9 mouse cellular contexts compared by ENCODE assay signal in the genomic region with DNA sequence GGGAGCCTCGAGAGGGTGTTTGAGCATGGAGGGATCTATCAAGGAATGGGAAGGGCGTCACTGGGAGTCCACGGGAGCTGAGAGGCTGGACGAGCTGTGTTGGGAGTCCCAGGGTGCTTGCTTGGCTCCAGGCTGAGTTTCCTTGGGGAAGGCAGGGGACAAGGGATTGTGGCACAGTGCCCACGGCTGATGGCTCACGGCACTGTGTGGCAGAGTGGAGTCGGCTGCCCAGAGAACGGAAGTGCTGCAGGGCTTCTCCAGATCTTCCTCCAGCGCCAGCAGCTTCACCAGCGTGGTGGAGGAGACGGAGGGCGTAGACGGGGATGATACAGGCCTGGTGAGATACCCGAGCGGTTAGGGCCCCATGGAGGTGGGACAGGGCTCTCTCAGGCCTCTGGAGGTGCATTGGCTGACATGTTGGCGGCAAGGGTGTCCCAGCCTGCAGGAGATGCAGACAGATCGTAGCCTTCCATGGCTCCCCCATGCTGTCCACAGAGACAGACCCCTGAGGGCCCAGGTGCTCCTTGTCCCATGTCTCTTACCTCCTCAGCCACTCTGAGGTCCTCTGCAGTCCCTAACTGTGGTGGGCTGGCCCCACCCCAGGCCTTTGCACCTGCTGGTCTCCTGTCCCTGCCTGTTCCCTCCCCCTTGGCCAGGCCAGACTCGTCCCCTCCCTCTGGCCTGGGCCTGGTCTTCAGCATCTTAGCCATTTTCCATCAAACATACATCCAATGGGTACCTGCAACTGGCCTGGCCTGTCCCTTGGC.
DNase-seq lines count a peak whose midpoint lies in the region; ATAC-seq lines count a peak whose summit lies in the region.
"Had no signal": no experiment of that assay in that cellular context is flagged by ENCODE, and none has a peak within 500 bp of the region (broad histone marks: within the 10 kb centered on the region; RNA-seq: fewer than 3 reads in every experiment).

No protein-coding gene starts in this region.

- H3K4me3 ChIP-seq in neural tube, embryonic 11.5 days (ENCODE audit: low read depth, low read length) = no peak overlapping the region
- peak overlapping the region; percentile 31 for H3K4me3 ChIP-seq in limb, embryonic 10.5 days
- H3K4me3 ChIP-seq: lung, embryonic 15.5 days had no signal

- no peak for DNase-seq in neural tube, embryonic 11.5 days (ENCODE audit: low spot score)
- DNase-seq in neural tube, embryonic 10.5 days (ENCODE audit: extremely low spot score, low spot score) = no peak
- DNase-seq in cerebellum, postnatal 36 days = peak; percentile 67 to 70
- no peak for DNase-seq in limb, embryonic 10.5 days (ENCODE audit: low spot score)
- peak; percentile 57 for DNase-seq in right cerebral cortex, postnatal 4 days
- no peak for DNase-seq in urinary bladder, adult 18-20 months (ENCODE audit: low spot score in 2 of 2)

- H3K36me3 ChIP-seq in neural tube, embryonic 11.5 days (ENCODE audit: control insufficient read depth, insufficient read depth, low read length) = no peaks in the 10 kb centered on the region
- no peaks in the 10 kb centered on the region for H3K36me3 ChIP-seq in limb, embryonic 10.5 days
- H3K36me3 ChIP-seq: G1E; lung, embryonic 15.5 days had no signal

- WGBS in neural tube, embryonic 11.5 days = 80% methylated on average over 18 of the region's 18 CpGs
- 80% methylated on average over 18 of the region's 18 CpGs for WGBS in limb, embryonic 10.5 days

- peaks cover 18% of the 10 kb centered on the region; the same call in 1 of the 2 replicates for H3K27me3 ChIP-seq in neural tube, embryonic 11.5 days (ENCODE audit: control insufficient read depth, insufficient read depth, low read length)
- H3K27me3 ChIP-seq in limb, embryonic 10.5 days (ENCODE audit: low read depth, poor library complexity, severe bottlenecking) = peaks cover 76% of the 10 kb centered on the region

- no peak overlapping the region for H3K9ac ChIP-seq in neural tube, embryonic 11.5 days (ENCODE audit: low read length)
- H3K9ac ChIP-seq: lung, embryonic 15.5 days had no signal

- H3K4me1 ChIP-seq in neural tube, embryonic 11.5 days (ENCODE audit: control insufficient read depth, insufficient read depth, low read length) = peaks cover 15% of the 10 kb centered on the region
- peaks cover 58% of the 10 kb centered on the region for H3K4me1 ChIP-seq in limb, embryonic 10.5 days

- H3K9me3 ChIP-seq in neural tube, embryonic 11.5 days (ENCODE audit: control insufficient read depth, low read length) = no peaks in the 10 kb centered on the region
- H3K9me3 ChIP-seq in limb, embryonic 10.5 days (replicated peaks) = no peaks in the 10 kb centered on the region
- H3K9me3 ChIP-seq: G1E; lung, embryonic 15.5 days had no signal

- ATAC-seq in neural tube, embryonic 11.5 days (ENCODE audit: insufficient read depth, low FRiP score, low TSS enrichment) = no peak
- ATAC-seq in frontal cortex, adult (ENCODE audit: low TSS enrichment) = no peak

- H3K27ac ChIP-seq in neural tube, embryonic 11.5 days (ENCODE audit: low read depth, low read length) = no peak overlapping the region
- peak overlapping the region; percentile 69 for H3K27ac ChIP-seq in limb, embryonic 10.5 days
- H3K27ac ChIP-seq: lung, embryonic 15.5 days had no signal

- H3K4me2 ChIP-seq in neural tube, embryonic 11.5 days (ENCODE audit: low read depth) = peak overlapping the region; percentile 2; the same call in 1 of the 2 replicates
- H3K4me2 ChIP-seq: lung, embryonic 15.5 days had no signal

Comparison
In these comparisons a context has a peak if more than half of its experiments do, and no peak if none do; other contexts are left out.
1. DNase-seq: peak in cerebellum, postnatal 36 days (2 of 2) and right cerebral cortex, postnatal 4 days (single experiment); none in neural tube, embryonic 11.5 days (single experiment), neural tube, embryonic 10.5 days (single experiment), limb, embryonic 10.5 days (single experiment) and urinary bladder, adult 18-20 months (0 of 2).